Mouse (Mus musculus): ENCODE measurements around the gene Atg16l1.

Atg16l1 gene

GRCm38 (mm10) chr1:87829621-87830211 lies 74.0 kb downstream of the Atg16l1 start:
- DNase-seq (ENCODE audit: low read depth), result peak; percentile 80

DNA sequence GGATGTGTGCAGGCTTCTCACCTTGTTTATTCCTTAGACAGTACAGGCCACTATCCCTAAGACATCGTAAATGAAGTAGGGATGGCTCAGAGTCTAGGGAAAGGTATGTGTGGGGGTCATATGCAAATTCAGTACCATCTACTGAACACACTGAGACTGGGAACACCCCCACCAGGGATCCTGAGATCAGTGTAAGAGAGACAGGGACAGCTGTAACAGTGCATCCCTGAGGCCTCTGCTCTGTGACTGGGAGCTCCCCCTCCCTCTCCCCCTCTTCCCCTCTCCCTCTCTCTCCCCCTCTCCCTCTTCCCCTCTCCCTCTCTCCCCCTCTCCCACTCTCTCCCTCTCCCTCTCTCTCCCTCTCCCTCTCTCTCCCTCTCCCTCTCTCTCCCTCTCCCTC lies 80.8 kb downstream of the Atg16l1 start:
- DNase-seq (ENCODE audit: low read depth), result no peak

- DNase-seq (ENCODE audit: low read depth), result no peak
These were observed 81.3 kb downstream of the Atg16l1 start for GRCm38 (mm10) chr1:87837018-87837417.

GRCm38 (mm10) chr1:87840411-87841208 lies 84.9 kb downstream of the Atg16l1 start:
- no peak for DNase-seq (ENCODE audit: low read depth)
